Mouse (Mus musculus) CH12F3 (cell line): ENCODE data around the gene Atg4d.
"Not testable (repeated sequence)": the region's sequence is repeated elsewhere in the genome, so short reads cannot be mapped to it uniquely, and the experiment has no call there.

Experiments
- in situ Hi-C: fragments of 300-500 bp; cut with MboI; formaldehyde crosslinking; loops from 2 replicates; pipeline ENCODE4 v1.14.3; 2020; ENCODE audit warnings: low sequenced_read_pairs

Gene Atg4d

DNA sequence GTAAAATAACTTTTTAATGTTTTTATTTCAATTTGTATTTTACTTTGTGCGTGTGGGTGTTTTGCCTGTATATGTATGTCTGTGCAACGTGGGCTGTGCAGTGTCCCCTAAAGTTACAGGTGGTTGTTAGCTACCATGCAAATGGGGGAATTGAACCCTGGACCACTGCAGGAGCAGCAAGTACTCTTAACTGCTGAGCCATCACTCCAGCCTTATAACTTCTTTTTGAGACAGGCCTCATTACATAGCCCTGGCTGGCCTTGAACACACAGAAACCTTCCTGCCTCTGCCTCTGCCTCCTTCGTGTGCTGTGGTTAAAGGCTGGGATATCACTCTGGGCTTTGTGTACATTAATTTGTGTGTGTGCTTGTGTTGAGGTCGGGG lies 25.6 kb upstream of the Atg4d start:
- in situ Hi-C loops: no loop called here

DNA sequence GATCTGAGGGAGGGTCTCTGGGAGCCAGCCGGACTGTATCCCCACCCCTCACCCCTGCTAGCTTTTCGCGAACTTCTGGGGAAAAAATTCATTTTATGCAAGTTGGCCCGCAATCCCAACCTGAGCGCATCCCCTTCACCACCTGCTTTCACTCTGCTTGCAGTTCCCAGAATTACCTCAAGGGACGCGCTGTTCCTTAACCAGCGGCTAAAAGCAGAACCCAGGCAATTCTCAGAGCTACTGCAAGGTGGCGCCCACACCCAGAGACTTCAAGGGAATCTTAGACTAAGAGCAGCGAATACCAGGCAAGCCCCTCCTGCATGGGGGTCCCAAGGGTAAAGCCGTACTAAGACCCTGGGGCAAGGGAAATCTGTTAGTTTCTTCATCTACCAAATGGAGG lies 23.8 kb upstream of the Atg4d start:
- in situ Hi-C loops: no loop called here

GRCm38 (mm10) chr9:21243826-21244427 lies 21.2 kb upstream of the Atg4d start:
- in situ Hi-C loops: no loop called here

DNA sequence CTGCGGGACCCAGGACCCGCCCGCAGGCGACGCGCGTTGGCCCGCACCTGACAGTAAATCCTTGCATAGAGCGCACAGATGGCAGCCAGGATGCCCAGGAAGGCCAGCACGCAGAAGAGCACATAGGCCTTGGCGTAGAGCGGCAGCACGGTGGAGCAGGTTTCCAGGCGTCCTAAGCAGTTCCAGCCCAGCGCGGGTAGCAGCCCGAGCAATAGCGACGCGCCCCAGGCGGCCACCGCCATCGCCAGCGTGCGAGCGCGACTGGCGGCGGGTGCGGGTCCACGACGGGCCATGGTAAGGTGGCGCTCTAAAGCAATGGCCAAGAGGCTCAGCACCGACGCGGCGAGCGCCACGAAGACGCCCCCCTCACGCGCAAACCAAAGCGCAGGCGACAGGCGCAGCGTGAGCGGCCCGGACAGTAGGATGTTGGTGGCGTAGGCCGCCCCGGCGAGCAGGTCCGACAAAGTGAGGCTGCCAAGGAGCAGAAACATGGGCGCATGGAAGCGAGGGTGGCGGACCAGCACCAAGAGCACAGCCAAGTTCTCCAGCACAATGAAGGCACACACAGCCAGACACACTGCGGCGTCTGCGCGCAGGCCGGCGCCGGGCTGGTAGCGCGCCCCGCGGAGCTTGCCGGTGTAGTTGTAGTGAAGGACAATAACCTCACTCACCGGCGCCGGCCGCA lies 20.5 kb upstream of the Atg4d start:
- in situ Hi-C loops: no loop called here

GRCm38 (mm10) chr9:21245113-21245487 lies 20.0 kb upstream of the Atg4d start:
- in situ Hi-C loops: no loop called here

- in situ Hi-C loops: no loop called here
Measured at GRCm38 (mm10) chr9:21246342-21246741, 18.8 kb upstream of the Atg4d start.

- in situ Hi-C loops: no loop called here
Measured at GRCm38 (mm10) chr9:21248326-21248725, 16.8 kb upstream of the Atg4d start, which contains the start of gene S1pr5. Gene S1pr5 (minus strand): TSS chr9:21248443.

GRCm38 (mm10) chr9:21249629-21250508 lies 15.2 kb upstream of the Atg4d start:
- in situ Hi-C loops: no loop called here

- in situ Hi-C loops: no loop called here
Measured at GRCm38 (mm10) chr9:21250509-21250908, 14.6 kb upstream of the Atg4d start.

GRCm38 (mm10) chr9:21251116-21251735 lies 13.9 kb upstream of the Atg4d start:
- in situ Hi-C loops: no loop called here

- in situ Hi-C loops: no loop called here
Measured at GRCm38 (mm10) chr9:21254690-21255089, 10.4 kb upstream of the Atg4d start.

DNA sequence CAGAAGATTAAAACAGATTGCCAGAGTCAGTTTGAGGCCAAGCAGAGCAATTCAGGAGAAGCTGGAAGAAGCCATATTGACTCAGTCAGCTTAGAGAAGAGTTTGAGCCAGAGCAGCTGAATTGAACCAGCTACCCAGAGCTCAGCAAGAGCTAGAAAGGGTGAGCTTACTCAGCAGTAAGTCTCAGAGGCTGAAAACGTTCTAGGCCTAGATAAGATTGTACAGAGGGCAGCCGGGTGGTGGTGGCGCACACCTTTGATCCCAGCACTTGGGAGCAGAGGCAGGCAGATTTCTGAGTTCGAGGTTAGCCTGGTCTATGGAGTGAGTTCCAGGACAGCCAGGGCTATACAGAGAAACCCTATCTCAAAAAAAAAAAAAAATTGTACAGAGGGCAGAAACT lies 8.7 kb upstream of the Atg4d start:
- in situ Hi-C loops: not testable (repeated sequence)

- in situ Hi-C loops: no loop called here
Measured at GRCm38 (mm10) chr9:21260491-21261040, 4.5 kb upstream of the Atg4d start.

DNA sequence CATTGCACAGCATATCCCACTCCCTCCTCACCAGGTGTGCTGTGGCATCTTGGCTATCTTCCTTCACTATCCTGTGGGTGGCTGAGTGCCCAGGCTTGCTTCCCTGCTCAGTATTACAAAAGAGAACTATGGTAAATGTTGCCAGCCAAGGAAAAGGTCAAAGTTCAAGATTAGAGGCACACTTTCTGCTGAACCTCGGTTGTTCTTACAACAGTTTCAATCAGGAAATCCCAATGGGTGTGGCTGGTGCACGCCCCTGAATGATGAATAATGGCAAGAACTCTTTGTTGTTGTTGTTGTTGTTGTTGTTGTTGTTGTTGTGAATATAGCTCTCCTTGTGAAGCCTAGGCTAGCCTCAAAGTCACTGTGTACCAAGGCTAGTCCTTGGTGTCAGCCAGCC lies 3.3 kb upstream of the Atg4d start:
- in situ Hi-C loops: no loop called here

- in situ Hi-C loops: no loop called here
Measured at GRCm38 (mm10) chr9:21264272-21264999, 657 bp upstream of the Atg4d start.

GRCm38 (mm10) chr9:21265611-21266010 lies 518 bp downstream of the Atg4d start:
- in situ Hi-C loops: no loop called here

GRCm38 (mm10) chr9:21266889-21267288 lies 1.8 kb downstream of the Atg4d start:
- in situ Hi-C loops: no loop called here

DNA sequence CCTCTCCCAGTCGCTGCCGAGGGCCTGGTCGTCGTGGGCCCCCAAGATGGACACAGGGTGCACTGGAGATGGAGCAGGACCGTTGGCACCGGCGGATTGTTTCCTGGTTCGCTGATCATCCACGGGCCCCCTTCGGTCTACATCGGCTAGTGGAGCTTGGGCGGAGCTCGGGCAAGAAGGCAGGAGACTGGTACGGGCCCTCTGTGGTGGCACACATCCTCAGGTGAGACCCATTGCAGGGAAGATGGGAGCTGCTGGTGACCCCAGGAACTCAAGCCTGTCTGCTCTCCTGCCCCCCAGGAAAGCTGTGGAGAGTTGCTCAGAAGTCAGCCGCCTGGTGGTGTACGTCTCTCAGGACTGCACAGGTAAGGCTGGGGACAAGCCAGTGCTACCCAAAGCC lies 3.2 kb downstream of the Atg4d start:
- in situ Hi-C loops: no loop called here

GRCm38 (mm10) chr9:21269590-21269989 lies 4.5 kb downstream of the Atg4d start:
- in situ Hi-C loops: not testable (repeated sequence)

DNA sequence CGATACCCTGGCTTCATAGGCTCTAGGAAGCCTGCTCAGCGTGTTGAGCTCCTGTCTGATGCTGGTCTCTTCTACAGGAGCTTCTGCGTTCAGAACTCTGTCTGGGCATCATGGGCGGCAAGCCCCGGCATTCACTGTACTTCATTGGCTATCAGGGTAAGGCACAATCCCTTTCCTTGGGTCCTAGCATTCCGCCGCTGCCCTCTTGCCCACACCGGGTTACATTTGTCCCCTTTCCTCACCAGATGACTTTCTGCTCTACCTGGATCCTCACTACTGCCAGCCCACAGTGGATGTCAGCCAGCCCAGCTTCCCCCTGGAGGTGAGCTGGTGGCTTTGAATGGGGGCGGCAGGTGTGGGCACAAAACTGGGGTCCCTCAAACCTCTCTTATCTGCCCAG lies 7.3 kb downstream of the Atg4d start:
- in situ Hi-C loops: no loop called here
